Mouse (Mus musculus) spleen, postnatal 0 days (tissue): ENCODE results near the gene Rnf128. TPM values are rescaled to one million over a fixed set of nuclear protein-coding genes. Genes with fewer than 3 reads are reported as not detected.

Source experiments
- polyA plus RNA-seq: library from polyadenylated mRNA; unstranded; fragments of >200 nt; fragmentation: Nextera tagmentation; extraction: Ambion mirVana; gene quantifications from 2 replicates; pipeline ENCODE4 v1.2.1, GENCODE M21; 2015

The Rnf128 gene
- polyA plus RNA-seq: 10.8 and 12.8 TPM in 2 replicates

GRCm38 (mm10) chrX:139562925-139563461, at the start of gene Rnf128:
Rnf128 (plus strand) TSS chrX:139563316.

GRCm38 (mm10) chrX:139684775-139685695, 121.9 kb downstream of the Rnf128 start, which contains the start of gene Tbc1d8b:
Tbc1d8b (plus strand) TSS chrX:139684996.

GRCm38 (mm10) chrX:139714381-139714780, 151.3 kb downstream of the Rnf128 start, which contains the start of gene Gm15013:
Gm15013 (minus strand) TSS chrX:139714481.

Other genes with a start within 250 kb of the Rnf128 start
- 0.11 TPM in 1 of 2 replicates, not detected in the other for gene Trap1a, start 229.6 kb upstream of the Rnf128 start, polyA plus RNA-seq
- gene D330045A20Rik, start 82.9 kb upstream of the Rnf128 start, polyA plus RNA-seq: 2.2 and 2.5 TPM in 2 replicates
- gene Tbc1d8b, start 121.7 kb downstream of the Rnf128 start, polyA plus RNA-seq: 0.90 and 0.98 TPM in 2 replicates
- gene Gm15013, start 151.2 kb downstream of the Rnf128 start, polyA plus RNA-seq: 0.26 and 0.39 TPM in 2 replicates
- gene Ripply1, start 219.0 kb downstream of the Rnf128 start, polyA plus RNA-seq: not detected in 2 replicates
- gene Cldn2, start 237.5 kb downstream of the Rnf128 start, polyA plus RNA-seq: 0.06 and 0.11 TPM in 2 replicates